Mouse (Mus musculus) C2C12 (cell line): ENCODE measurements around the gene Dnaaf3.

Experiments
- CTCF ChIP-seq: IDR thresholded peaks from one replicate; pipeline ENCODE4 v1.5.1; 2011; ENCODE audit not compliant: control insufficient read depth, insufficient read depth, insufficient read length
- MAX ChIP-seq: IDR thresholded peaks from one replicate; pipeline ENCODE4 v1.6.1; 2011; ENCODE audit warnings: mild to moderate bottlenecking, control low read depth
- MYOD1 ChIP-seq: IDR thresholded peaks from one replicate; pipeline ENCODE4 v1.6.1; 2011; ENCODE audit warnings: low read depth; ENCODE audit not compliant: control insufficient read depth, insufficient read length
- MYOG ChIP-seq: IDR thresholded peaks from one replicate; pipeline ENCODE4 v1.6.1; 2011; ENCODE audit not compliant: control insufficient read depth, insufficient read length; ENCODE audit errors: extremely low read depth
- USF1 ChIP-seq: IDR thresholded peaks from one replicate; pipeline ENCODE4 v1.6.1; 2011; ENCODE audit warnings: low read depth, mild to moderate bottlenecking, control low read depth, moderate library complexity

- TF ChIP-seq CTCF (no peak), MYOG (no peak), MYOD1 (no peak), MAX (no peak), USF1 (no peak)
These were observed 9.8 kb upstream of the Dnaaf3 start for GRCm38 (mm10) chr7:4542013-4542412.
